Mouse (Mus musculus) right cerebral cortex, adult 2 months (tissue): ENCODE measurements at regions not wholly inside any gene's neighbourhood (a gene's known extent, or its start where the extent isn't known, plus 50 kb on each side); places are given as distances from the start of the nearest gene placed in this dataset.

Experiments used
- DNase-seq, 2 experiments: peaks; one replicate each; pipeline ENCODE4 v3.0.0; 2021 to 2022; ENCODE audit warnings: low spot score in 2 of 2

DNA sequence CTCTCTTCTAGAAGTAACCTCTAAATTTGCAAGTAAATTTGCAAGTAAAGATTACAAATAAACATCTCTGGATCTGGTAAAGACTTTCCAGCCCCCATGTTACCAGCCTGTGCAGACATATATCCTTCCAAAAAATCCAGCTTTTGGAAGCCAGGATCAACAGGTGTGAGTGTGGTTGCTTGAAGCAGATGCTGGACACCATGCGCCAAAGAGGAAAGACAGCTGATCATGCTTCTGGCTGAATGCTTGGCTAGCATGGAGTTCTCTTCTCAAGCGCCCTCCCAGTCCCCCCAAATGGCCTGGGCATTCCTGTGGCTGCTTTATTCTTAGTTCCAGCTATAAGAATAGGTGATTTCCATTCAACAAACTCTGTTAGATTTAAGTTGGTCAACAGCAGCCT is 404.9 kb downstream of the Gm45692 start:
- no peak for DNase-seq

DNA sequence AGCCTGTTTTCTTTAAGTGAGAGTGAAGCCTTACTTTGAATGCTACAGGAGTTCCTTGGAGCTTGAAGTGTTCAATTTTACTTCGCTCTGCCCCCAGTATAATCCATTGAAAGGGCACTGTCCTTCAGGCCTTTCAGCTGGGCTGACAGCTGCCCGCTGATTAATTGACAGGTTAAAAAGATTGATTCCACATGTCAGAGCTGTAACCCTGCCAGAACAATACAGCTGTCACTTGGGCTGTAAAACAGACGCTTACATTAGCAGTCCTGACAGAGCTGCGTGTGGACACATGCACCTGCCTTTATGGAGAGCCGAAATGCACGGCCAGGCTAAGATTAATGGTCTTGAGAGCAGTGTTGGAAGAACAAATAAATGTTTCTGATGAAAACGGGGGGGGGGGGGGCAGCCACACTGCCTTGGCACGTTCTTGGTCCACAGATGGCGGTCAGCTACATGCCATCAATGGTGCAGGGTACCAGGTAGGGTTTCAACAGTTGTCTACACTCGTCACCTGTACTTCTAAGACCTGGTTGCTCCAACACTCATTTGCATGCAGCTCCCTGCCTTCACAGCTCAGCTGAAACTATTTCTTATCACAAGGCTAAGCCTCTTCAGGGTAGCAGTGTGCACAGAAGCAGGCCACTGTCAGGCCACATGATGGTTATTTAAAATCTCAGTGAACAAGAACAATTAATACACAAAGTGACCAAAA is 407.3 kb downstream of the Gm45692 start:
- DNase-seq: no peak

DNA sequence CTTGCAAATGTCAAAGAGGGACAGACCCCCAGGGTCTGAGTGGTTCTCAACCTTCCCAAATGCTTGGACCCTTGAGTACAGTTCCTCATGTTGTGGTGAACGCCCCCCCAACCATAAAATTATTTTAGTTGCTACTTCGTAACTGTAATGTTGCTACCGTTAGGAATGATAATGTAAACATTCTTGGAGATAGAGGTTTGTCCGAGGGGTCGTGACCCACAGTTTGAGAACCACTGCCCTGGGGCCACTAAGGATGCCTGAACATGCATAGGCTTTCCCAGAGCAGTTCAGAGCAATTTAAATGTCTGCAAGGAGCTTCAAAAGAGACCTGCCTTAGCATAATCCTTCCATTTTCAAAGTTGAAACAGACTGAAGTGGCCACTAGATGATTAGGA is 407.8 kb downstream of the Gm45692 start:
- no peak for DNase-seq

DNA sequence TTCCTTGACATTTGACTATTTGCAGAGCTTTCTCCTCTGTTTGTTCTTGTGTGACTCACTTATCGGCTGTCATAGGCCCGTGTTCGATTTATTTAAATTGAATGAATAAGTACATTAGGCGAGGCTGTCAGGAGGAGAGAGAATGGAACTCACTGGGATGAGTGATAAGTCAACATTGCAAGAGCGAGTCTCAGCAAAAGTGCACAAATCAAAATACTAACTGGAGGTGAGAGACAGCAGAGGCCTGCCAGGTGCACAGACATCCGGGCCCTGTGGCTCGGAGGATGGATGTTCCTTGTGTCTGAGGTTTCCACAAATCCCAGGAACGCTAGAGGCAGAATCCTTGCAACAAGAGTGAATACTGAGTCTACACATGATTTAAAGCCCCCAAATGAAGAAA is 410.6 kb downstream of the Gm45692 start:
- DNase-seq: no peak

DNA sequence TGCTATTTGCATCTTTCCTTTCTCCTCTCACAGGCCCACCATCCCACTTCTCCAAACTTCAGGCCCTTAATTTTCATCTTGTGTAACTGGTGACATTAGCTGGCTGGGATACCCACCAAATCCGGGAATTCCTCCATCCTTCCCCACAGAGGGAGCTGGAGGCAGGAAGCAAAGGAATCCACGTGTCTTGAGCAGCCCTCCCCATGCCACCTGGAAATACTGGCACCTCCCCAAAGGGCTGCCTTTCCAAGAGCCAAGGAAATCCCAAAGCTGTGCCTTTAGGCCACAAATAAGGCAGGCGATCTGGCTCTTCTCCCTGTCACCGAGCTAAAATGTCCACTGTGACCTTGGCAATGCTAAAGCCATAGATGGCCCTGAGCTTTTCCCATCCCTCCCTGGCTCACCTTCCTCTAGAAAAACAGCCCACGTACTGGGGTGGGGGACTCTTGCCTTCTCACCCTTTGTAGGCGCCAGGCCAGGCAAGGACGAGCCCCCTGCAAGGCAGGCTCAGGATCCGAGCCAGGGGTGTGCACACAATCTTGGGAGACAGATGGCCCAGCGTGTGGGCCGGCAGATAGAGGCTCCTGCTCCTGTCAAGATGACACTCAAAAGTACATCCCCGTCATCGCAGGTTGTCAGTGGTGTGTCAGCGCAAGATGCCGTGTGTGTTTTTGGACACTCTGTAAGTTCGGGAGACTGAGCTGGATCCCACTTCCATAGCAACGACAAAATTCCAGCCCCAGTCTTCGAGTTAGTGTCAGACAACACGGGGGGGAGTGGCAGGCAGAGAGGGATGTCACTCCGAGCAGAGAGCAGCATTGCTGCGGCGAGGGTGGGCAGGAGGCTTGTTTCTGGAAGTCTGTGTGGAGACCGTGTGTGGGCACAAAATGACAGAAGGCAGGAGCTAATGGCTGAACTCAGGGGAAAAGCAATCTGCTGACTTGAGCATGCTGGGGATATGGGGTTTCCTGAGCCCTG is 414.4 kb downstream of the Gm45692 start:
- peak; percentile 68 to 69 for DNase-seq

DNA sequence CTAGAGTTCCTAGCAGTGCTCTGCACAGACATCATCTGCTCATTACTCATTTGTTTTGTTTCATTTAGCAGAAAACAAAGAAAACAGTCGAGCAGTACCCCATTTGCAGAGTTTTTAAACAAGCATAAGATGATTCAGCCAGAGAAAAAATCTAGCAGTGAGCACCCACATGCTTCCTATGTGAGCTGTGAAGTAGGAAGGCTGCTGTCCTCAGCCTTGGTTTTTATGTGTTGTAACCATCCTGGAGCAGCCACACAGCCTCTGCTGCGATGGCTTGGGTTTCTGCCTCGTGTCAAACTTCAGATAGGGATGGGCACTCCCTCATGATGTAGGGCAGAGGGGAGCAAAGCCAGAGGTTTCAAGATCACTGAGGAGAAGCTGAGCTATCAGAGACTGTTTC is 416.5 kb downstream of the Gm45692 start:
- DNase-seq: peak; percentile 32 to 45

DNA sequence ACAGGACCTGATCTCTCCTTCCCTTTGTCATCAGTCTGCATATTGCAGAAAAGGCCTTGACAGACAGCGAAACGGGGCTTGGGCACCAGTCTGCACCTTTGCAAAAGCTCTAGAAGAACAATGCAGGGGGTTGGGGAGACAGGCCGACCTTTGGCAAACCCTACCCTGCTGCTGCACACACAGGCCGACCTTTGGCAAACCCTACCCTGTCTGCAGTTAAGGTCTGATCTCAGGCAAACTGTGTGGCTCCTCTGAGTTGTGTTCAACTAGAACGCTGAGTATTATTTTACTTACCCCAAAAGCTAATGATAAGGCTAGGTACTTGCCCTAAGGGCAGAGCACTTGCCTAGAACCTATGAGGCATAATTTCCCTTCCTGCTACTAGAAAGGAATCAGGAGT is 423.4 kb upstream of the Zfp703 start:
- no peak for DNase-seq

DNA sequence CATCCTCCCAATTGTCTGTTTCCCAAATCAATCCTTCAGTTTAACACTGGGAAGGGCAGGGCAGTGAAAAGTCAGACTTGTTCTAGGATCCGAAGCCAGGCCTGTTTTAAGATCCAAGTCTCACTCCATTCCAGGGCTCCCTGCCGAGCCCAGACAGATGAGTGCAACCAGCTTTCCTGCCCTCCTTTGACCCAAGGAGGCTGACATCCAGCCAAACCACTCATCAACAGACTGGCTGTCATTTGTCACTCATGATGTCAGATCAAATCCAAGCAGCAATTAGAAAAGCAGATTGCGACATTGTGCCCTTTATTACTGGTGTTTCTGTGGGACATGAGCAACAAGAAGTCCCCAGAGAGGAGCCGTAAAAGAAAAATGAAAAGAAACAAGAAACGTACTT is 417.9 kb upstream of the Zfp703 start:
- no peak for DNase-seq

DNA sequence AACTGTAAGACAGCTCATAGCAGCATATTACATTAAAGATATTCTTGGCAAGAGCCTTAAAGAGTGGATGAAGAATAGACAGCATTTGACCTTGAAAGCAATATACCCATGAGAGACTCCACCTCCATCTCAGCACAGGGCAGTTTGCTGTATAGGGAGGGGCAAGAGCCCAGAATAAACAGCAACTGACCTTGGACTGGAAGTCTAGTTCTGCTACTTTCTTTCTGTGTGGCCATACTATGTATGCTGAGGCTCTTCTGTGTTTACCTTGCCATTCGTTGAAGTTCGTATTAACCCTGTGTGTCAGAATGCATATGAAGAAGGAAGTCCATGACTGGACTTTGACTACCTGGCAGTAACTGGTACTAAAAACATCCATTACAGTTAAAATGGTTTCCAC is 414.0 kb upstream of the Zfp703 start:
- DNase-seq: no peak

DNA sequence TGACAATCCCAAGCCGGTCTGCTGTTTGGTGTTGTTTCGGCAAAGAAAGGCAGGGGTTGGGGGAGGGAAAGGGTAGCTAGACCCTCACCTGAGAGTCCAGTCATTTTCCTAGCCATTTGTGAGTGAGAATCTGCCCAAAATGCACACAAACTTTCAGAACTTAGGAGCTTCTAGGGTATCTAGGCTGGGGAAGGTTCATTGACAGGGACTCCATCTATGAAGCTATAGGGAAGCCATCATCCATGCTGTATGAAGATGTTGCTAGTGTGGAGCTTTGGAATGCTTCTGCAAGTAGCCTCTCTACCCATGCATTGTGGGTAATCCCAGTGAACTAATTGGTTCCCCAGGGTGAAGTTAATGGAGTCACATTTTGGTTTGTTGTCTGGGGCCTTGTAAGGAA is 412.9 kb upstream of the Zfp703 start:
- DNase-seq: no peak

DNA sequence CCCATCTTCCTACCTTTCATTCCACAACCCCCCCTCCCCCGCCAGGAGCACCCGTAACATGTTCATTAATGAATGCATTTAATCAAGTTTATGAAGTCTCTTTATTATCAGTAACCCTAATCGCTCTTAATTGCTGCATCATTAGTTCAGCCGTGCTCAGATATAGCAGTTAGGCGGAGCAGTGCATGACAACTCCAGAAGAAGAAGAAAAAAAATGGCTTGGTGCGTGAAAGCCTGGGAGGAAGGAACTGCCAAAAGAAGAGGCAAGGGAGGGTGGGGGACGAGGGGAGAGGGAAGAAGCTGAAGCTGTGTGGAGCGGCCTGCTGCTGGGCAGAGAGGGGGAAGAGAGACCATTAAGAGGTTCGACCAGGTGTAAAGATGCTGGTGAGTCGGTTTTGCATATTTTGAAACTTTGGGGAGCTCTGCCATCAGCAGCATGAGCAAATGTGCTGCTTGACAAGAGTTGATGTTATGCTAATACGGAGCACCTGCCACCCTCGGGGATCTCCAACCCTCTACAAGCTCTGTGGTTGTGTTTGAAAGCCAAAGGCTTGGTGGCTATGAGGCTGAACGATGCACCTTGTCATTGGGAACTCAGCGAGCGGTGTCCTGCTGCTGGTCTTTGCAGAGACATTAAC is 408.6 kb upstream of the Zfp703 start:
- DNase-seq: no peak

DNA sequence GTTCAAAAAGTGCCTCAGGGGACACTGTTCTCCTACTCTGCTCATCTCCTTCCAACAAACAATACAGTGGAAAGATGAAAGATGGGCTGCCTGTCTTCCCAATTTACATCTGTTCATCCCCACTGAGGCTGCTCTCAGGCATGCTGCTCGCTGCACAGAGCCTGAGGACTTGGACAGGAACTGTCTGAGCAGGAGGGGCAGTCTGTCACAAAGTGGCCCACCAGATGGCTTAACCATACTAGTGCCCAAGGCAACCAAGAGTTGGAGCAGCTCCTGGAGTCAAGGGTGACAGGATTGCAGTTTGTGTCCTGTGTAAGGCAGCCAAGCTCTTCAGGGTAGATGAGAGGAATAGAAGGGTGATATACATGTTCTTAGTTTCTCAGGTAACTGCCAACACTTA is 388.3 kb upstream of the Zfp703 start:
- no peak for DNase-seq

DNA sequence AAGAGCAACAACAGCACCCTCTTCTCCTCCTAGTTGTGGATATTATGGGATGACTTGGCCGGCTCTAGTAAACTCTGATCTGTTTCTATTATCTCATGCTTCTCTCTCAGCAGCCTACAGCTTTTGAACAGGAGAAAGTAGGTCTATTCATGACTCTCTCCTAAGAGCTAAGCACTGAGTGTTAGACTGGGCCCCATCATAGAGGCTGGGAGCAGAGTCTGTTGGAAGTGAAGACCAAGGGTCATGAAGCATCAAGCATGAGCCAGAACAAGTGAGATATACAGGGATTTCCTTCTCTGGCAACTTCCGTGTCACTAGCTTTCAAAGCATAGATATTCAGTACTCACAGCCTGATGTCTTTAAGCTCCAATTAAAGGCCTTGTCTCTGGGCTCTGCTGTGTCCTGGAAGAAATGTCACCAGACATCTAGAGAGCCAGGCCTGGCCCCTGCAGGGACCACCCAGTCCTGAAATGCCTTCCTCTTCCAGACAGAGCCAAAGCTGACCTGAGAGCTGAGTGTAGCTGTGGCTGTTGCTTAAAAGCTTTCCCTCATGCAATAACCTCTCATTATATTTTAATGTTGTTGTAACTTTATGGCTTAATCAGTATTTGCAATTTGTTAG is 386.4 kb upstream of the Zfp703 start:
- DNase-seq: no peak

DNA sequence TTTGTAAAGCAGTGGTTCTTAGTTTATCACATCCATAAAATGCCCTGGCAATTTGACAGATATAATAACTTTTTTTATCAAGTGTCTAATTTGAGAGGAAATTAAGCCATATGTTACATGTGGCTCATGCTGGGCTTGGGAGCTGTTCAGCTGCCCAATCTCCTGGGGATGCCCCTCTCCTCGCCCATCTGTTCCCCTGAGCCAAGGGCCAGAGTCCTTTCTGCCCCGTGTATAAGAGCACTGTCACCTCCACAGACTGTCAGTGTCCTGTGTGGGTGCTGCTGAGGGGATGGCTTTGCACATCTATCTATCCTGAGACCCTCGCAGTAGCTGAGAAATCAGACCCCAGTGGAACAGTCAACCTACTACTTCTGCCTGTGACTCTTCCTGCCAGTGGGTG is 385.9 kb upstream of the Zfp703 start:
- DNase-seq: no peak

DNA sequence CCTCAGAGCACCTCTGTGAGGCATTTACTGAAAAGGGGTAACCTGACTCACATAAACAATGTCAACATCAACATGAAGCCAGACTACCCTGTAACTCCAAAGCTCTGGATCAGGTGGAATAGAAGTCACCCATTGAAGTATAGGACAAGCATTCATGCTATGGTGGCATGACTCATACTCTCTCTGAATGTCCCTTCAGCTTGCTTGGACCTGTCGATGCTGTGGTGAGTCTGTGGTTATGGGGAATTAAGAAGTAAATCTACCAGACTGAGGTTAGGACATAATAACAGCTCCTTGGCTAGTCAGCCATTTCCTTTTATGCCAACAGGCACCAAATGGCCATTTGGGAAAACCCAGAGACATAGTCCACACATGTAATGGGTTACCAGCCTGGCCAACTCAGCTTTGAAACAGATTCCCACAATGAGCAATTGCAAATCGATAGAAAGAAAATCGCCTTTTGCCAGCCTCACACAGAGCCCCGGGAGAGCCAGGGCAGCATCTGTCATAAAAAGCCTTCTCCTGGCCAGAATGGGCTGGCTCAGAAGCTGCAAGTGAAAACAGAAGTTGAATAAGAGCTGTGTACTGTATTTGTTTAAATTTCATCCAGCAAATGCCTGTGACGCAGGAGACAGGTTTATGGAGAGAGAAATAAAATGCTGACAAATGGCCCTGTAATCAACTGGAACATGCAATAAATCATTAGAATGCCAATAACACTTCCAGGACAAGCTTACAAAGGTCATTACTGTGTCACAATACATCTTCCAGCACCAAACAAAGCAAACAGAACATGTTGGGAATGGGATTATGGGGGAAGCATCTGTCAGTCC is 383.4 kb upstream of the Zfp703 start:
- no peak for DNase-seq

DNA sequence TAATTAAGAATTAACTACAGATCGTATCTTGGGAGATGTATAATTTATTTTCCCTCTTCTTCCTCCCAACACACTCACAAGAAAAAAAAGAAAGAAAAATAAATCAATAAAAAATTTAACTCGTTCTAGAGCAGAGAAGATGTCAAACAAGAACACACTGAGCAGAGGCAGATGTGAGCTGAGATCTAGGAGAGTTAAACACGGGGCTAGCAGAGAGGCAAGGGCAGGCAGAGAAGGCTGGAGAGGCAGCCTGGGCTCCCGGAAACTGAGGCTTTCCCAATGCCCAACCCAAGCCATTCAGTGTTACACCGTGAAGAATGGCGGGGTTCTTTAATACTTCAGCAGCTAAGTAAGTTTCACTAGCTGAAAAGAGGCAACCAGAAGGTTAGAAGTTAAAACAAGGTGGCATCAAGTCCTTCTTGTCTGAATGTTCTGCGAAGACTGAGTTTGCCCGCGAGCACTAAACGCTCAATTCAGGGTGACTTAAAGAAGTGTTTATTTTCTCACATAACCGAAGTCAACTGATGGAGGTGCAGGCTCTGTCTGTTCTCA is 382.7 kb upstream of the Zfp703 start:
- no peak for DNase-seq

DNA sequence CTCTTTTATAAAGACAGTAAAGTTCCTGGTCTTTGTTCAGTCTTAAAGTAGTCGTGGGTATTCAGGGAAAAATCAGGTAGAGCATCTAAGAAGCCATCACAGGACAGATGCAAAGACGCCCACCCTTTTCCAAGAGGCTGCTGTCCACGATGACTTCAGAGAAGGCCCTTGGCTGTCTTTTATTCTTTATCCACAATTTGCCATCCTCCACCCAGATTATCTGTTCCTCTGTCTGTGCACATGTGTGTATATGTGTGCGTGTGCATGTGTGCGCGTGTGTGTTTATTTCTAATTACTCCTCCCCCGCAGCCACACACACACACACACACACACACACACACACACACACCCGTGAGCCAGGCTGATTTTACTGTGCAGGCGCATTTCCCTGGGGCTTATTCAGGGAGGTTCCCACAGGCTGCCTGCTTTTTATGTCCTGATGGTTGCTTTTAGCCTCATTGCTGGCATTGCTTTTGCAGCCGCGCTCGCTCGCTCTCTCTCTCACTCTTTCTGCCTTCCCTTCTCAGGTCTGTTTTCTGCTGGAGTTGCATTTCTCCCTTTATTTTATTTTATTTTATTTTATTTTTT is 381.6 kb upstream of the Zfp703 start:
- peak; percentile 6 to 7 for DNase-seq

DNA sequence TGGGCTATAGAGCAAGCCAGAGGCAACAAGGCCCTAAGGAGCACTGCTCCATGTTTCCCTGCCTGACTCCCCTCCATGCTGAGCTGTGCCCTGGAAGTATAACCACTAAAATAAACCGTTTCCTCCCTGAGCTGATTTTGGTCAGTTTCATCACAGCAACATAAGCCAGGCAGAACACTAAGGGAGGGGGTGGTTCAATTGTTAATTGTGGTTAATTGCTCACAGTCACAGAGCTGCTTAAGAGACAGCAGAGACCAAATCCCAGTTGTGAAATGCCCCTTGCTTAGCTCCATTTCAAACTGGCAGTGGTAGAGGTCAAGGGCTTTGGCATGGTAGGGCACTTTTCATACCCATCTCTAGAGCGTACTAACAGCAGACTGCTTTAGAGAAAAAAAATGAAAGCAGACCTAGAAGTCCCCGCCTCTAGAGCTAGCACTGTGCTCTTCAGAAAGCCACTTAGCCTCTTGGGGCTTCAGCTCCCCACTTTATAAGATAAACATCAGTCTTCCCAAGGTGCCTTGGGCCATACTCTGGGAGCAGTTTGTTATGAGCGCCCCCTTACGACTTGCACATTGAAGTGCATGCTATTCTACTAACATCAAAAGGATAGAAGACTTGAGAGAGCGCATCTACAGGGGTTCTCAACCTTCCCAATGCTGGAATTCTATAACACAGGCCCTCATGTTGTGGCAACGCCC is 380.3 kb upstream of the Zfp703 start:
- no peak for DNase-seq

DNA sequence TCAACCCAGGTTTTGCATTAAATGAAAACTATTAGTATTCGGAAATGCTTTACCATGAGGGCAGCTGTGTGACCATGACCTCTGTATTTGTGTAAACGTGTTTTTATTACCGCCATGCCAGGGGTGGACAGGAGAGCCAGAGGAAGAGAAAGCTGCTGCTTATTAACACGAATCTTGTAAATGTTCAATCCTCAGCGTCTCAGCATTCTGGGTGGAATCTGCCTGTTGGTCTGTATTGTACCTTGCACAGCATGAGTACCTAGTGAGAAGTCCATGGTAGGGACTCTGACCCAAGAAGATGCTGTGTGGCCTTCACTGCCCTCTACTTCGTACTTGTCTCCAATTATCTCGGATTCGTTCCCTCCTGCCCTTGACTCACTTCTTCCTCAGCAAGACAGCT is 378.6 kb upstream of the Zfp703 start:
- DNase-seq: no peak

DNA sequence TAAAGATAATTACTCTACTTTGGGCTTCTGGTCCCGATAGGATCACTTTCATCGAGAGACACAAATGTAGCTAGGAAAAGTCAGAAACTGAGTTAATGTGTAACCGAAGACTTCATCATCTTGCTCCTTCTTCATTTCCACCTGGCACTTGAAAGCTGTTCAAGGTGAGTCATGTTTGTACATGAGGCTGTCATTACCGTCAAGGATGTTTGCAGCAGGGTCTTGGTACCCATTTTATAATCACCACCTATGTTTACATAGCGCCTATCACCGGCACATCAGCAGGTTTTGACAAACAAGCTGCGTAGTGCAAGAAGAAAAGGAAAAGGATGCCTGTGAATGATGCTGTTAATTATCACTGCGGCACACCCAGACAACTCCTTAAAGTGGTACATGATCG is 377.0 kb upstream of the Zfp703 start:
- no peak for DNase-seq
